8 mouse cellular contexts compared by ENCODE assay signal in genomic region chr3:157533964-157534785, GRCm38 (mm10). TPM values are rescaled to one million over a fixed set of nuclear protein-coding genes. Genes with fewer than 3 reads are reported as not detected.
DNase-seq lines count a peak whose midpoint lies in the region; ATAC-seq lines count a peak whose summit lies in the region.

Gene Zranb2 (plus strand): TSS chr3:157534160.

- H3K4me1 ChIP-seq in intestine, embryonic 14.5 days (replicated peaks; ENCODE audit: control insufficient read depth, insufficient read depth, low read length) = peaks cover 11% of the 10 kb centered on the region

- H3K9me3 ChIP-seq in intestine, embryonic 14.5 days (ENCODE audit: control insufficient read depth, low read length) = peaks cover 4% of the 10 kb centered on the region; the same call in 1 of the 2 replicates

- peak within 1 kb of the TSS; percentile 95 for H3K4me3 ChIP-seq in intestine, embryonic 14.5 days (ENCODE audit: low read depth, low read length)

- WGBS in intestine, embryonic 14.5 days = under 1% methylated on average over 90 of the region's 91 CpGs

- intact Hi-C loops in left cerebral cortex, postnatal 14 days (cut with DNase I) = no loop called here

- H3K27me3 ChIP-seq in intestine, embryonic 14.5 days (replicated peaks; ENCODE audit: control insufficient read depth, insufficient read depth, low read length) = peaks cover 30% of the 10 kb centered on the region

- peak within 1 kb of the TSS; percentile 95 for H3K27ac ChIP-seq in intestine, embryonic 14.5 days (ENCODE audit: low read depth)

- ATAC-seq in intestine, embryonic 14.5 days (replicated peaks; ENCODE audit: low FRiP score, low TSS enrichment, low read depth) = peak; percentile 96
- peak; percentile 85 for ATAC-seq in megakaryocyte-erythroid progenitor cell, adult 5-6 weeks (replicated peaks; ENCODE audit: low FRiP score, low TSS enrichment, poor library complexity, severe bottlenecking)

- H3K9ac ChIP-seq in intestine, embryonic 14.5 days (ENCODE audit: low read length) = peak within 1 kb of the TSS; percentile 94

- peaks cover 25% of the 10 kb centered on the region for H3K36me3 ChIP-seq in intestine, embryonic 14.5 days (ENCODE audit: control insufficient read depth, insufficient read depth, low read length)

- peak within 1 kb of the TSS; percentile 88 for H3K4me2 ChIP-seq in intestine, embryonic 14.5 days (ENCODE audit: low read length)

- peak; percentile 95 for DNase-seq in adrenal gland, adult 2 months
- DNase-seq in embryo, embryonic 11 days = peak; percentile 96
- peak; percentile 90 for DNase-seq in gastrocnemius, postnatal 25 days
- peak; percentile 98 for DNase-seq in intestine, embryonic 14.5 days (ENCODE audit: low spot score)
- peak; percentile 92 to 95 for DNase-seq in left cerebral cortex, postnatal 14 days (ENCODE audit: low spot score in 2 of 2)
- DNase-seq in right cerebral cortex, postnatal 14 days = peak; percentile 97
- peak; percentile 94 for DNase-seq in urinary bladder, postnatal 25 days (ENCODE audit: low spot score)

RNA-seq across cellular contexts. Expression of gene Zranb2, which starts in this region (rescaled TPM):
- 10 to 100 TPM; 79.6 to 80.7 TPM for total RNA-seq in adrenal gland, adult 2 months (2021)
- polyA plus RNA-seq in adrenal gland, adult 2 months (2012; rRNA removed) = 1.8 and 3.3 TPM in 2 replicates
- total RNA-seq in gastrocnemius, postnatal 25 days (2021) = 10 to 100 TPM; 46.4 to 50.2 TPM
- 97.8 and 105 TPM in 2 replicates for polyA plus RNA-seq in intestine, embryonic 14.5 days (2014; fragmentation: Nextera tagmentation; extraction: Ambion mirVana)
- 100 to 1,000 TPM; 149 to 150 TPM for total RNA-seq in left cerebral cortex, postnatal 14 days (2021)
- 111 and 114 TPM in 2 replicates for total RNA-seq in megakaryocyte-erythroid progenitor cell, adult 5-6 weeks (2014; fragmentation: Nextera tagmentation)
- total RNA-seq in megakaryocyte-erythroid progenitor cell, adult 5-6 weeks (2017) = 475 and 602 TPM in 2 replicates

Comparison
In these comparisons a context has a peak if more than half of its experiments do, and no peak if none do; other contexts are left out.
1. Peak in every context shown above with its lines: DNase-seq, ATAC-seq, H3K4me3 ChIP-seq and H3K27ac ChIP-seq.
2. RNA of gene Zranb2 (polyA plus RNA-seq): 97.8 to 105 TPM in intestine, embryonic 14.5 days; 1.8 to 3.3 TPM in adrenal gland, adult 2 months; every median in the first group is over 10 times any median in the second.